Mouse (Mus musculus): ENCODE results near the gene Hist1h3c.
"Not testable (repeated sequence)": the region's sequence is repeated elsewhere in the genome, so short reads cannot be mapped to it uniquely, and the experiment has no call there.

DNA sequence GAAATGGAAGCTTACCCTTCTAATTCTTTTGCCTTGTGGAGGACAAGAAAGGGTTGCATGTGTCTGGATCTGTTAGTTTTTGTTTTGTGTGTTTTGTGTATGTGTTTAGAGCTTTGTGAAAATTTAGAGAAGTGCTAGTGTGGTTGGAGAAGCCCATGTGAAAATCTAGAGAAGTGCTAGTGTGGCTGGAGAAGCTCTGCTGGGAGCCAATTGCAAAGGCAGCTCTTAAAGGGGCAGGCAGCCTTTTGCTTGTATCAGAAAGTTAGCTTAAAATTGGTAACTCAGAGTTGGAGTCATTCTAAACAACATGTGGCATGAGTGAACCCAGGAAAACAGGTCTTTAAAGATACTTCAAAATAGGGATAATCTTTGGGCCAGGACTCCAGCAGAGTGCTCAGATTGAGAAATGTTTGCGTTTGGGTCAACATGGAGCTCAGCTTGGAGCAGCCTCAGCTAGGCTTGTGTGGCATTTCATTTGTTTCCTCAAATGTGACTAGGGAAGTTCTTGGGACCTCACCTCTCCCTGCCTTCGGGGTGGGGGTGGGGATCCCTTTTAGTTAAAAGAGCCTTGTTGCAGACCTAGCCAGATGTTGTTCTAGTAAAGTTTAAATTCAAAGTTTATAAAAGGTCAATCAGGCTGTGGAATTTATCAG, 27.7 kb downstream of the Hist1h3c start:
- not testable (repeated sequence) for TF ChIP-seq CTCF (IDR thresholded peaks at IDR 0.05; ENCODE audit: control insufficient read depth, insufficient read depth, insufficient read length); USF1 (IDR thresholded peaks at IDR 0.05; ENCODE audit: low read depth); MYOG (IDR thresholded peaks at IDR 0.05; ENCODE audit: control insufficient read depth, extremely low read depth, insufficient read length); MAX (IDR thresholded peaks at IDR 0.05)
